Mouse (Mus musculus): ENCODE data around the gene Klhl35. TPM values are rescaled to one million over a fixed set of nuclear protein-coding genes. Genes with fewer than 3 reads are reported as not detected.
"Not testable (repeated sequence)": the region's sequence is repeated elsewhere in the genome, so short reads cannot be mapped to it uniquely, and the experiment has no call there.

The Klhl35 gene
- total RNA-seq, 2 experiments from 2014 or later = 0.50 to 0.63 TPM

- no peak for DNase-seq
These were observed 34.9 kb downstream of the Klhl35 start for GRCm38 (mm10) chr7:99500655-99501054.

DNA sequence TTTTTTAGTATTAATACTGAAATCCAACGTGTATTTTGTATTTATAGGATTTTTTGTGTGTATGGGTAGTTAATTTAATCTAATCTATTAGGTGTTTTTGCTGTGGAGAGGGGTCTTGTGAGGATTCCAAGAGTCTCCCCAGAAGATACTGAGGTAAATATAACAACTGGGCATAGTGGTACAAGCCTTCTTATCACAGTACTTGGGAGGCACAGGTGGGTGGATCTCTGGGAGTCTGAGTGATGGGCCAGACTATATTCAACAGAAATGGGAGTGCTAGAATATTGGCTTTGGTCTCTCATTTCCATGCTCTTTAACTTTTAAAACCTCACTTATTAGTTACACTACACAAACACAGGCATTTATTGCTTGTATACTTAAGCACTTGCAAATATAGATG, 35.3 kb downstream of the Klhl35 start:
- no peak for DNase-seq

- DNase-seq = no peak
These were observed 38.8 kb downstream of the Klhl35 start for GRCm38 (mm10) chr7:99504556-99504955.

- not testable (repeated sequence) for DNase-seq
These were observed 42.4 kb downstream of the Klhl35 start for GRCm38 (mm10) chr7:99508187-99508586.

GRCm38 (mm10) chr7:99510087-99510501, 44.3 kb downstream of the Klhl35 start:
- DNase-seq = peak; percentile 38 to 50

GRCm38 (mm10) chr7:99516092-99516813, 50.4 kb downstream of the Klhl35 start:
- peak in 1 of 2 experiments; percentile 36 for DNase-seq

DNA sequence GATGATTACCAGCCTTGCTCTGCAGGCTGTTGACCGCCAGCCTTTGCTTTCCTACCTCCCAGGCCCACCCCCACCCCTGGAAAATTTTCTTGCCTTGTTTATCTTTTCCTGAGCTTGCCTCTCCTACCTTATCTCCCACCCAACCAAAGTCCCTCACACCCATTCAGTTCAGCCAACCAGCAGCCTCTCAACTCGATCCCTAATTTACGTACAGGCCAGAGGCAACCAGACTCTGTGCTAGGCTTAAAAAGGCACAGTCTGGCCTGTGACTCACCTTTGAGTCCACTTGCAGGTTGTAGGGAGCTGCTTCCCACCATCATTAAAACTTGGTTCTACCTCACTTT, 51.0 kb downstream of the Klhl35 start:
- DNase-seq = no peak

DNA sequence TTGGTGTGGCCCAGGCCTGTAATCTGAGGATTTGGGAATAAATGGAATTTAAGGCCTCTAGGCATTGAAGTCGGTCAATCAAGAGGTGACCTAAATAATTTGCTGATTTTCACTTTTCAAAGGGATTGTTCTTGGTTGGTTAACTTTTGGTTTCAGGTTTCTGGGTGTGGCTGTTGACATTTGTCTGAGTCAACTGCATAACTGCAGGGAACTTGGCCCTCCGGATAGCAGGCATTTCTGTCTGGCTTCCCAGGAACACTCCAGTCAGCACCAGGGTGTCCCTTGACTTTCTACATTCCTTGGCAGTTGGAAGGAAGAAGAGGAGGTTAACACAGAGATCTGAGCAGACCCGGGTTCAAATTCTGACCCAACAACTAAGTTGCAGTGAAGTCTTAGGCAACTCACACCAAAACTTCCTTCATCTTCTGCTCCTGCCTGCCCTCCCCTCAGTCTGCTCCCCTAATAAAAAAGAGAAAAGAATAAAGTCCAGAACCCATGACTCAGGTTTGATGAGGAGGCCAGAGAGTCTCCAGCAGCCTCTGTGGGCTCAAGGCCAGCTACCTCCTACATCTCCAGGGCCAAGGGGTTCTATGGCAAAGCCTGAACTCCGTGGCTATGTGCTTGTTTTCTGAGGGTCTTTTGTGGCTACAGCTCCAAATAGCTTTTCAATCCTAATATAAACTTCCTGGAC, 53.3 kb downstream of the Klhl35 start:
- DNase-seq = no peak

DNA sequence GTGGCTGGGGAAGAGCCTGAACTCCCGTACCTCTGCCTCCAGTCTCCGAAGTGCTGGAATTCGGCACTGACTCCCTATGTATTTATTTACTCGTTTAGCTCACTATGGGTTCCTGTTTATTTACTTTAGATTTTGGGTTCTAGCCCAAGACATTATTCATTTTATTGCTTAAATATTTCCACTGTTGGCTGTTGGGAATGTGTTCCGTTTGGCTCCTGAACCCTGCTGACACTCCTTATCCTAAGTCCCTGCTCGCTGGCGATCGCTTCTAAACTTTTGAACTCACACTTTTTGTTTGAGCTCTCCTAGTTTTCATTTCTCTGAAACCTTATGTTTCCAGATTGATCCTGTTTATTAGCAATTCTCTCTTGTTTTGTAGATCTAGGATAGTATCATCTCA, 57.3 kb downstream of the Klhl35 start:
- DNase-seq = no peak

Other genes with a start within 250 kb of the Klhl35 start
- gene Mogat2, start 227.4 kb upstream of the Klhl35 start, total RNA-seq (2021) = 1 to 10 TPM in 1 of 2 experiments, under 1 TPM in 1; 0.16 to 1.5 TPM
- gene Map6, start 198.6 kb upstream of the Klhl35 start, total RNA-seq (2021) = 1 to 10 TPM; 7.6 to 7.9 TPM
- 100 to 1,000 TPM; 266 to 469 TPM for gene Serpinh1, start 112.8 kb upstream of the Klhl35 start, total RNA-seq (2021)
- 1 to 10 TPM; 7.5 to 7.6 TPM for gene Gdpd5, start 84.6 kb upstream of the Klhl35 start, total RNA-seq (2021)
- gene Rps3, start 17.7 kb downstream of the Klhl35 start, total RNA-seq (2021) = 100 to 1,000 TPM; 549 to 598 TPM
- gene Arrb1, start 69.5 kb downstream of the Klhl35 start, total RNA-seq (2021) = 10 to 100 TPM; 41.1 to 51.0 TPM
- 10 to 100 TPM; 14.9 to 18.5 TPM for gene Tpbgl, start 161.1 kb downstream of the Klhl35 start, total RNA-seq (2021)
- 10 to 100 TPM; 18.3 to 27.4 TPM for gene Slco2b1, start 245.3 kb downstream of the Klhl35 start, total RNA-seq (2021)